Mouse (Mus musculus) left cerebral cortex, adult 2 months (tissue): ENCODE data around the gene Ppp4r1. TPM values are rescaled to one million over a fixed set of nuclear protein-coding genes. Genes with fewer than 3 reads are reported as not detected.
A peak's percentile ranks its signal among the peaks of the same experiment; 100 is the strongest.

ENCODE experiments used
- DNase-seq, 2 experiments: peaks; one replicate each; pipeline ENCODE4 v3.0.0; 2021 to 2022; ENCODE audit warnings: low spot score in 2 of 2, mixed read lengths in 1 of 2; ENCODE audit errors: extremely low spot score in 1 of 2
- H3K27ac ChIP-seq: fragments of 200-600 bp; 2 replicates; pipeline ENCODE4 v1.8.1; 2022
- H3K4me3 ChIP-seq: fragments of 200-600 bp; 2 replicates; pipeline ENCODE4 v1.8.1; 2022
- CTCF ChIP-seq: fragments of 200-600 bp; IDR thresholded peaks from 2 replicates; pipeline ENCODE4 v1.8.1; 2022; ENCODE audit warnings: antibody characterized with exemption, mild to moderate bottlenecking, moderate library complexity
- intact Hi-C: fragments of 180-260 bp; cut with DNase I; formaldehyde crosslinking; loops from one replicate; pipeline ENCODE4 v1.15.1; 2025
- total RNA-seq, 2 experiments: library from RNA; stranded (reverse); gene quantifications; 2 replicates each; pipeline ENCODE4 v1.2.3; 2021

Gene Ppp4r1
- total RNA-seq, 2 experiments from 2014 or later: 46.5 to 52.5 TPM

DNA sequence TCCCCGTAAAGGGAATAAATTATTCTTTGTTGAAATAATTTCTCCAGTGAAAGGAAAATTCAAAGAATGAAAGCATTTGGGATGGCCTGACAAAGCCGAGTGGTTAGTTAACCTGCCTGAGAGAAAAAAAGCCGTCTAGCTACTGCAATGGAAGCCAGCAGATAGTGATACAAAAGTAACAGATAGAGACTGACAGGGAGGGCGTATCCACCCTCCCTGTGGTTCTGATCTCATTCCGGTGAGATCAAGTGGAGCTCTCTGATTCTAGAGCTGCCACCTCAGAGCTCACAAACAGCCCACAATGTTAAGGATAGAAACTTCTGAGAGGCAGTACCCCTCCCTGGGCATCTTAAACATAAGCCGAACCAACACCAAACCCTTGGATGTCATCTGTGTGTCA is 33.4 kb upstream of the Ppp4r1 start:
- Histone ChIP-seq H3K4me3 (no peak overlapping the region), H3K27ac (no peak overlapping the region)
- DNase-seq: no peak
- intact Hi-C loops: no loop called here
- no peak for TF ChIP-seq CTCF

DNA sequence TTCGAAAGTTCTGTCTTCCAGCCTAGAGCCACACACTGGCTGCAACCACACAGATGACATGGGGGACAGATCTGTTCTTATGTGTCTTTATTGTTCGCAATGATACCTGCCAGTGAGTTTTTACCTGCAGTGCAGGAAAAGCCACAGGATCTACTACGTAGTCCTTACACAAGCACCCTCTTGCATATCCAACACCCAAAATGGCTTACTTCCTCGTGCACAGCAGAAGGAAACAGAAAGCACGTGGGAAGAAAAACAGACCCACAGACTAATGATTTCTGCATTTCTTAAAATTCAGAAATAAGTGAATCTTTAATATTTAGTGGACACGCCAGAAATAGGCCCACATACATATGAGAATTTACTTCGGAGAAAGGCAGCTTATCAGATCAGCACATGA is 32.6 kb upstream of the Ppp4r1 start:
- DNase-seq: no peak
- TF ChIP-seq CTCF: no peak
- no peak overlapping the region for H3K4me3 ChIP-seq
- intact Hi-C loops: no loop called here
- H3K27ac ChIP-seq: no peak overlapping the region

DNA sequence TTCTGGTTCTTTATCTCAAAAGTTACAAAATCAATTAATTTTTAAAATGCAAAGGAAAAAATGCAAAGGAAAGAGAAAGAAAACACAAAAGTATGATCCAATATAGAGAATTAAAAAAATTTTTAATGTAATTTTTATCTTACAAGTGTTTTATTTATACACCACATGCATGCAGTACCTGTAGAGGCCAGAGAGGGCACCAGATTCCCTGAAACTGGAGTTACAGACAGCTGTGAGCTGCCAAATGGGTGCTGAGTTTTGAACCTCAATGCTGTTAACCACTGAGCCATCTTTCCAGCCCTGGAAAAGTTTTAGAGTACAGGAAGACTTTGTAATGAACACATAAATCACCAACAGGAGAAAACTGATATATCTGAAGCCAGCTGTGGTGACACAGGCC is 32.1 kb upstream of the Ppp4r1 start:
- no peak for DNase-seq

DNA sequence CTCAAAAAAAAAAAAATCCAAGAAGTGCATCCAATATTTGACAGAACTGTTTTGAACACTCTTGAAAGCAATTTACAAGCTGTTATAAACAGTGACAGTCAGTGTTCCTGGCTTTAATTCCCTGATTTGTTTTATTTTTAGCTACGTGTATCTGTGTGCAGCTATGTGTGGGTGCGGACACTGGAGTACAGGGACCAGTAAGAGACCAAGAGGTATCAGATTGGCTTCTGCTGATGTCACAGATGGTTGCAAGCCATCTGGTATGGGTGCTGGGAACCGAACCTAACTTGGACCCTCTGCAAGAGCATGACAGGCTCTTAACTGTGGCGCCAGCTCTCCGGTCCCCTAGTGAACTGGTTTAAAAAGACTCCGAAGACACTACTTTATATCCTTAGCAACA is 29.2 kb upstream of the Ppp4r1 start:
- Histone ChIP-seq H3K4me3 (no peak overlapping the region), H3K27ac (no peak overlapping the region)
- intact Hi-C loops: no loop called here
- TF ChIP-seq CTCF: no peak
- DNase-seq: no peak

More for the DNA sequence above, 32.1 kb upstream of the Ppp4r1 start:
- Histone ChIP-seq H3K4me3 (no peak overlapping the region), H3K27ac (no peak overlapping the region)
- intact Hi-C loops: no loop called here
- TF ChIP-seq CTCF: peak; percentile 41

DNA sequence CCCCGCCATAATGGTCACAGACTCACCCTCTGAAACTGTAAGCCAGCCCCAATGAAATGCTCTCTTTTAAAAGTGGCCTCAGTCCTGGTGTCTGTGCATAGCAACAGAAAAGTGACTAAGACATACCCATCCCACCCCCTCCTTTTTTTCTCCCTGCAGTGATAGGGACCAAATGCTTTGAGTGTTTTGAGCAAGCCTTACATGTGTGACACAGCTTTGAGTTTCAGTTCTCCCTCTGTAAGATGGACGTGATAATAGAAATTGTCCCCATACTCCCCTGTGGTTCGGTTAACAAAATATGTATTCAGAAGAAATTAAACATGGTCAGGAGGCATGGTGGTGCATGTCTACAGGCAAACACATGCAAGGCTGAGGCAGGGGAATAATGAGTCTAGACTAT is 26.5 kb upstream of the Ppp4r1 start:
- intact Hi-C loops: no loop called here
- no peak for DNase-seq
- no peak for TF ChIP-seq CTCF
- Histone ChIP-seq H3K27ac (no peak overlapping the region), H3K4me3 (no peak overlapping the region)

DNA sequence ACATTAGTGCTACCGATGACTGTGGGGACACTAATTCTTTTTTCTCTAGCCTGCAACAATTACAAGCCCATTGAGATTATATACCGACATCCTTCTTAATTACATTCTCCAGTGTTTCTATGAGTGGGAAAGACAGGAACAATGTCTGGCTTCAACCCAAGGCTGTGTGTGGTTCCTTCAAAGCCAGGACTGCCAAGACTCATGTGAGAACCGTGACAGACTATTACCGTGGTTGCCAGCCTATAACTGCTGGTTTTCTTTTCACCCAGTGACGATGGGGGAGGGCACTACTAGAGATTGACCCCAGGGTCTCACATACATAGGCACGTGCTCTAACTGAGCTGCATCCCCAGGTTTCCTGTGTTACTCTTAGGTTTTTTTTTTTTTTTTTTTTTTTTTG is 25.2 kb upstream of the Ppp4r1 start:
- Histone ChIP-seq H3K27ac (no peak overlapping the region), H3K4me3 (no peak overlapping the region)
- TF ChIP-seq CTCF: no peak
- no peak for DNase-seq
- intact Hi-C loops: no loop called here

DNA sequence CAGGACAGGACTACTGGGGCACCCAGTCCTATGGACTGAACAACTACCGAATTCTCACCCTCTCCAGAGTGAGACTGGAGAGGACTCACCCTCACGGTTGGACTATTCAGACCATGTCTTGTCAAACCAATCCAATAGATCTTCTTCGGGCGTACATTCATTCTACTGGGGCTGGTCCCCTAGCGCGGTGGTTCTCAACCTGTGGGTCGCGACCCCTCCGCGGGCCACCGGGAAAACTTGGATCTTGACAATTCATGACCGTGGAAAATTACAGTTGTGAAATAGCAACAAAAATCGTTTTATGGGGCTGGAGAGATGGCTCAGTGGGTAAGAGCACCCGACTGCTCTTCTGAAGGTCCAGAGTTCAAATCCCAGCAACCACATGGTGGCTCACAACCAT is 19.2 kb upstream of the Ppp4r1 start:
- no peak for DNase-seq
- intact Hi-C loops: no loop called here
- Histone ChIP-seq H3K4me3 (no peak overlapping the region), H3K27ac (no peak overlapping the region)
- TF ChIP-seq CTCF: no peak

DNA sequence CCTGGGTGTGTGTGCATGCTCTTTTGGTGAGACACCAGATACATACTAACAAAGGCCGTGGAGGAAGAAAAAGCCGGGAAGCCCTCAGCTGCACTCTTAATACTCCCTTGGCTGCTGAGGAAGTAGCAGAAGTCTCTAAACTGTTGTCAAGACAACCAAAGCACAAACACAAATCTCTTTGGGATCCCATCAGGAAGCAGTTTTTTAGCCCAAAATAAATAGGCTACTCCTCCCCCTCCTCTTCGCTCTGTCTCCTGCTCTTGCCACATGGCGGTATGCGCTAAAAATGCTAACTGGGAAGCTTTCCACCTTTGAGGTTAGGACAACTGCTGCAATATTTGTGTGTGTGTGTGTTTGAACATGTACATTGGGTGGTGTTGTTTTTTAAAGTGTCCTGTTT is 13.9 kb upstream of the Ppp4r1 start:
- no peak for TF ChIP-seq CTCF
- peak; percentile 23 to 32 for DNase-seq
- H3K27ac ChIP-seq: peak overlapping the region; percentile 70
- 0 out of 2 replicates have a peak overlapping the region, but pooled peaks have one; percentile 6 for H3K4me3 ChIP-seq
- intact Hi-C loops: no loop called here

DNA sequence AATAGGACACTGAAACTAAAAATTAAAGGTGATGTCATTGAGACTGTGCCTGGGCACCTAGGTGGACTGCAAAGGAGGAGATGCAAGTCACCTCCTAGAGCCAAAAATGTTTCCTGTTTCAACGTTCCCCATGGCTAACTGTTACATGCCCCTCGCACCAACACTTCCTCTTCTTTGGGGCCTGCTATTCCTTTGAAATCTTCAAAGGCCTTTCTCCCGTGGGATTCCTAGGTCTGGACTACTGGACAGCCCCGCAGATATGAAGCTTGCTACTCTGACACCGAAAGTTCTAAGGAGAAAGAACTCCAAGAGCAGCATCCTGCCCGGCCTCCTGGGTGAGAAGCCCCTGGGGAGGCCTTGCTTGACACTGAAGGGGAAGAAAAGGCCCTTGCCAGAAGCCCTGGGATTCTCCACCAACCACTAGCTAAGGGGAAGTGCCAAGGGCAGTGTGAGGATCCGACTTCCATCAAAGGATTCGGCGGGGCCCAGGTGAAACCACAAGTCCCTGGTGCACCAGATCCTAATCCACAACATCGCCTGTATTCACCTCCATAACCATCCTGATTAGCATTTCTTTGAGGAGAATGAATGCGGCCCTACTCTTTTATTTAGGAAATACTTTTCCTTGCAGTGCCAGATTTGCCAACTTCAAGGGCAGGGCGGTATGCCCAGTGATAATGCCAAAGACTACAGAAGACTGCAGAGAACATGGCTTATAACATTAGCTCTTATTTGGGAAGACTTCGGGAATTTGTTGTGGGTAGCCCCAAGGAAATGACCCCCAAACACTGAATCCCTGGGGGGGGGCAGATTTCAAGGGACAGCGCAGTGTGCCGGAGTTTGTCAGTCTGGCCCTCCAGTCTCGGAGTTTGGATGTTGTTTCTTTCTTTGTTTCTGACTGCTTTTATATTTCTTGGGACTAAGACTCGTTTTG is 11.1 kb upstream of the Ppp4r1 start:
- H3K27ac ChIP-seq: peak overlapping the region; percentile 90
- intact Hi-C loops: loop anchor here (2.0 to 5.0 kb wide), 2 partner anchors 42 to 64 kb away; no protein-coding TSS in a partner anchor

DNA sequence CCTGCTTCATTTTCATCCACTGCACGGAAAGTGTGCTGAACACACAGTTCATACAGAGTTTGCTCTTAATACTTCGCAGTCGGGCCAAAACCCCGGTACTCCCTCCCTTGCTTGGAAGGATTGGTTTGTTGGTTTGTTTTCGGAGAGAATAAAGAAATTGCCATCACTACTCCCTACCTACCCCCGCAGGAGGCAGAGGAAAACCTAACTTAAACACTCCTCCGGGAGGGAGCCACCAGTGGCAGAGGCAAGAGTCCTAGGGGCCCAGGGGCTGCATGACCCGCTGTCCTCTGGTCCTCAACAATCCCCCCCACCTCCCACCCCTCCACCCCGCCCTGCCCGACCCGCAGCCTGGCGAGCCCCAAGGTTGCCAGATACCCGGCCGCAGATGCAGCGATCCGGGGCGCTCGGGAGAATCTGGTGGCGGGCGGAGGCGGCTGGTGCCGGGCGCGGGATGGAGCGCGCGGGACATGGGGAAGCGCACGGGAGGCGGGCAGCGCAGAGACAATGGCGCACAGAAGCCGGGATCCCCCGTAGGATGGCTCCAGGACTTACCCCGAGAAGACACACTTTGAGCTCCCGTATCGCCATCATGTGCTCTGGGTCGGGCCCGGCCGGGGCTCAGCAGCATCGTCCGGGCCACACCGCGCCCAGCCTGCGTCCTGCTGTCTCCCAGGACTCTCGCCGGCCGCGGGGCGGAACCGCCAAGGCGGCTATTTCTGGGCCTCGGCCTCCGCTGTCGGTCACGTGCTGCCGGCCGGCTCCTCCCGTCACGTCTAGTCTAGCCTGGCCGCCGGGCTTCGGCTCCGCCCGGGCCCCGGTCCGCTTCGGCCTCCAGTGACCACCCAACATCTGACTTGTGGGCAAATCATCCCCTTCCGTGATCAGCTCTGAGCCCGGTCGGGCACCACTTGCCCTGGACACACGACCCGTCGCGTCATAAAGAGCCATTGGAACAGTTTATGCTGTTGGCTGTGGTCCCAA is 10.1 kb upstream of the Ppp4r1 start, which contains the start of gene Rab31:
Rab31 (minus strand) TSS at position 802 of the 984 bp plus-strand sequence.
- peak; percentile 81 to 83 for DNase-seq
- TF ChIP-seq CTCF: no peak
- Histone ChIP-seq H3K27ac (peak within 1 kb of the TSS; percentile 90), H3K4me3 (peak within 1 kb of the TSS; percentile 72)
- intact Hi-C loops: loop anchor here (2.0 to 5.0 kb wide), 2 partner anchors 43 to 65 kb away; no protein-coding TSS in a partner anchor

More for the DNA sequence above, 11.1 kb upstream of the Ppp4r1 start:
- no peak for DNase-seq
- H3K4me3 ChIP-seq: peak overlapping the region; percentile 72
- TF ChIP-seq CTCF: no peak

DNA sequence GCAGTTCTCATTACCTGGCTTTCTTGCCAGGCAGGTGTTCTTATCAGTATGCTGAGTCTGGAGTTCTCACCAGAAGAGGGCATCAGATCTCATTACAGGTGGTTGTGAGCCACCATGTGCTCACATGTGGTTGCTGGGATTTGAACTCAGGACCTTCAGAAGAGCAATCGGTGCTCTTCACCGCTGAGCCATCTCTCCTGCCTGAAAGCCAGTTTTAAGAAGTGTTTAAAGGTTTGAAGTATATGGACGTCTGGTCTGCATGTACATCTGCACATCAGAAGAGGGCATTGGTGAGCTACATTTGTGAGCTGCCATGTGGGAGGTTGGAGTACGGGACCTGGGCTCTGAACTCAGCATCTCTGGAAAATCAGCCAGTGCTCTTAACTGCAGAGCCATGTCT is 8.8 kb upstream of the Ppp4r1 start:
- DNase-seq: no peak
- peak; percentile 43 for TF ChIP-seq CTCF
- intact Hi-C loops: loop anchor here (5.0 kb wide), 1 partner anchor 66 kb away; no protein-coding TSS in a partner anchor

More for the DNA sequence above, 8.8 kb upstream of the Ppp4r1 start:
- no peak overlapping the region for H3K27ac ChIP-seq
- no peak overlapping the region for H3K4me3 ChIP-seq
